Mouse (Mus musculus) liver, embryonic 14.5 days (tissue): ENCODE data around the gene Mthfs. TPM values are rescaled to one million over a fixed set of nuclear protein-coding genes. Genes with fewer than 3 reads are reported as not detected.

ENCODE experiments used
- ATAC-seq: fragments of 200-750 bp; cut with Nextera tagmentation; 2 replicates; pipeline ENCODE4 v1.8.0; 2017; ENCODE audit warnings: moderate number of reproducible peaks, mild to moderate bottlenecking, moderate library complexity; ENCODE audit not compliant: insufficient read depth
- DNase-seq, 3 experiments: peaks; one replicate each; pipeline ENCODE4 v3.0.0-alpha.2; 2012 to 2013; ENCODE audit warnings: low read depth in 3 of 3, low spot score in 3 of 3
- H3K27ac ChIP-seq: fragments of 300-500 bp; sonication (generic); 2 replicates; pipeline ENCODE4 v1.5.1; 2014; ENCODE audit warnings: moderate library complexity, mild to moderate bottlenecking, control low read depth, inconsistent platforms
- H3K27me3 ChIP-seq: fragments of 300-500 bp; sonication (generic); 2 replicates; pipeline ENCODE4 v1.6.1; 2014; ENCODE audit warnings: mild to moderate bottlenecking, low read length, moderate library complexity; ENCODE audit not compliant: control insufficient read depth, insufficient read depth
- H3K36me3 ChIP-seq: fragments of 300-500 bp; sonication (generic); replicated peaks from 2 replicates; pipeline ENCODE4 v1.6.1; 2014; ENCODE audit warnings: low read depth; ENCODE audit not compliant: control insufficient read depth, insufficient read depth
- H3K4me1 ChIP-seq, 2 experiments: fragments of 200-500 bp in 1 of 2; fragments of 300-500 bp in 1 of 2; sonication (generic) in 1 of 2; replicated peaks; 2 replicates each; pipeline ENCODE4 v1.6.1; 2012 to 2014; ENCODE audit warnings: antibody characterized with exemption in 1 of 2, inconsistent platforms in 1 of 2, low read length in 1 of 2; ENCODE audit not compliant: control insufficient read depth in 2 of 2, insufficient read depth in 2 of 2
- H3K4me2 ChIP-seq: fragments of 300-500 bp; sonication (generic); 2 replicates; pipeline ENCODE4 v1.6.1; 2014; ENCODE audit warnings: low read depth, mild to moderate bottlenecking, control low read depth, moderate library complexity
- H3K4me3 ChIP-seq, 2 experiments: fragments of 200-500 bp in 1 of 2; fragments of 300-500 bp in 1 of 2; sonication (generic) in 1 of 2; 2 replicates each; pipeline ENCODE4 v1.5.1; 2012 to 2014; ENCODE audit warnings: low read depth in 2 of 2, low read length in 2 of 2, mild to moderate bottlenecking in 2 of 2, control low read depth in 1 of 2, inconsistent platforms in 1 of 2, moderate library complexity in 1 of 2; ENCODE audit not compliant: insufficient read depth in 1 of 2
- H3K9ac ChIP-seq: fragments of 300-500 bp; sonication (generic); replicated peaks from 2 replicates; pipeline ENCODE4 v1.6.1; 2014; ENCODE audit warnings: mild to moderate bottlenecking, control low read depth, moderate library complexity
- H3K9me3 ChIP-seq: fragments of 300-500 bp; sonication (generic); 2 replicates; pipeline ENCODE4 v1.6.1; 2016; ENCODE audit warnings: low read length, mixed read lengths; ENCODE audit not compliant: control insufficient read depth
- CTCF ChIP-seq: IDR thresholded peaks from 2 replicates; pipeline ENCODE4 v1.5.1; 2016; ENCODE audit warnings: antibody characterized with exemption, low read depth, control low read depth
- EP300 ChIP-seq: IDR thresholded peaks from 2 replicates; pipeline ENCODE4 v1.6.1; 2016; ENCODE audit warnings: antibody characterized with exemption, low read depth
- WGBS: fragments of 180-500 bp; shearing (Covaris S2); extraction: QIAGEN DNeasy Blood & Tissue Kit; methylation state at CpG from one replicate; pipeline ENCODE4 v1.1.7; 2014; ENCODE audit not compliant: insufficient replicate concordance; 5-methylcytosine and 5-hydroxymethylcytosine counted together
- polyA plus RNA-seq, 2 experiments: library from polyadenylated mRNA; depleted of rRNA in 1 of 2; stranded (reverse) in 1 of 2; unstranded in 1 of 2; fragments of >200 nt; fragmentation: Nextera tagmentation in 1 of 2; extraction: Ambion mirVana in 1 of 2; gene quantifications; 2 replicates each; pipeline versions ENCODE4 v1.2.1 to v1.2.3; 2012 to 2014

Mthfs gene
- polyA plus RNA-seq, 2 experiments, result 8.1 to 13.8 TPM

GRCm38 (mm10) chr9:89253400-89253799 lies 42.9 kb downstream of the Mthfs start:
- 49% methylated on average over 2 of the region's 2 CpGs for WGBS
- Histone ChIP-seq H3K4me3 (no peak overlapping the region), H3K4me2 (no peak overlapping the region), H3K27ac (no peak overlapping the region), H3K4me1 (no peaks in the 10 kb centered on the region), H3K27me3 (no peaks in the 10 kb centered on the region), H3K9ac (no peak overlapping the region), H3K9me3 (no peaks in the 10 kb centered on the region), H3K36me3 (no peaks in the 10 kb centered on the region)
- DNase-seq (no peak), ATAC-seq (no peak)
- no peak for TF ChIP-seq EP300
- no peak for TF ChIP-seq CTCF

DNA sequence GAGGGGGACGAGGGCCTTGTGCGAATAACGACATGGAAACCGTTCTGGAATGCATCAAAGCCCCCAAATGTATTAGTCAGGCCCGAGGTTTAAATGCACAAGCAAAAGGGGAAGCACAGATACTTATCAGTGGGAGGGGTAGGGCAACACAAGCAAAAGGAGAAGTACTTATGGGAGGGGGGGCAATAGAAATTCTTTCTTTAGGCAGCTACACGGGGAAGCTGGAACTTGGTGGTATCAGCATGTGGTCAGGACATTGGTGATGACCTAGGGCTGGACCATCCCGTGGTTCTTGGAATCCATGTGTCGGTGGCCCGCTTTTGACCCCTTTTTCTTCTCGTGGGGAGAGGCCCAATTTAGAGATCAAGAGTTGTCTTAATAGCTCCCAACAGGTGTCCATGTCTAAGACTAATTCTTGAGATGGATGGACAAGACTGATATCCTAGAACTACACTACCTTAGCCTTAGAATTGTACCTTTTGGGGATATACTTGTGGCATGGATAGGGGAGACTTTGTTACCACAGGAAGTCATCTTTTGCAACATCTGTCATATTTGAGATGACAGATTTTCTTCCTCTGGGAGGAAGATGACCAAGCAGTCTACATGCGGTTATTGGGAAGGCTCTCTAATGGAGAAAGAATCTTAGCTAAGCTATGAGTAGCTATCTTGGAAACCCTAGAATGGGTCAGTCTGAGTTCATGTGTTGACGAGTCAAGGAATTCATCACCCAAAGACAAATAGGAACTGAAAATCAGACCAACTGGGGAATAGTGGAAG lies 46.3 kb downstream of the Mthfs start:
- no peaks in the 10 kb centered on the region for H3K36me3 ChIP-seq
- no peaks in the 10 kb centered on the region for H3K27me3 ChIP-seq
- WGBS, result 20% methylated on average over 12 of the region's 12 CpGs
- H3K4me3 ChIP-seq, result no peak overlapping the region
- H3K4me2 ChIP-seq, result no peak overlapping the region
- H3K4me1 ChIP-seq, result no peaks in the 10 kb centered on the region
- no peak overlapping the region for H3K27ac ChIP-seq
- DNase-seq (no peak), ATAC-seq (no peak)
- H3K9me3 ChIP-seq, result no peaks in the 10 kb centered on the region
- no peak for TF ChIP-seq EP300
- TF ChIP-seq CTCF, result no peak
- H3K9ac ChIP-seq, result no peak overlapping the region

GRCm38 (mm10) chr9:89263968-89264367 lies 53.5 kb downstream of the Mthfs start:
- DNase-seq, result no peak
- H3K4me2 ChIP-seq, result no peak overlapping the region
- WGBS, result 61% methylated on average over 3 of the region's 3 CpGs
- H3K4me1 ChIP-seq, result no peaks in the 10 kb centered on the region
- H3K9me3 ChIP-seq, result no peaks in the 10 kb centered on the region
- no peak for ATAC-seq
- TF ChIP-seq EP300 (no peak), CTCF (no peak)
- H3K4me3 ChIP-seq, result no peak overlapping the region
- H3K27me3 ChIP-seq, result no peaks in the 10 kb centered on the region
- H3K27ac ChIP-seq, result no peak overlapping the region
- H3K36me3 ChIP-seq, result no peaks in the 10 kb centered on the region
- H3K9ac ChIP-seq, result no peak overlapping the region

- no peaks in the 10 kb centered on the region for H3K4me1 ChIP-seq
- no peak overlapping the region for H3K4me2 ChIP-seq
- no peaks in the 10 kb centered on the region for H3K9me3 ChIP-seq
- TF ChIP-seq CTCF, result no peak
- no peak overlapping the region for H3K4me3 ChIP-seq
- ATAC-seq (no peak), DNase-seq (no peak)
- no peak overlapping the region for H3K27ac ChIP-seq
- no peaks in the 10 kb centered on the region for H3K27me3 ChIP-seq
- H3K36me3 ChIP-seq, result no peaks in the 10 kb centered on the region
- H3K9ac ChIP-seq, result no peak overlapping the region
- WGBS, result 61% methylated on average over 1 of the region's 1 CpGs
These were observed 54.1 kb downstream of the Mthfs start for GRCm38 (mm10) chr9:89264571-89264970.

DNA sequence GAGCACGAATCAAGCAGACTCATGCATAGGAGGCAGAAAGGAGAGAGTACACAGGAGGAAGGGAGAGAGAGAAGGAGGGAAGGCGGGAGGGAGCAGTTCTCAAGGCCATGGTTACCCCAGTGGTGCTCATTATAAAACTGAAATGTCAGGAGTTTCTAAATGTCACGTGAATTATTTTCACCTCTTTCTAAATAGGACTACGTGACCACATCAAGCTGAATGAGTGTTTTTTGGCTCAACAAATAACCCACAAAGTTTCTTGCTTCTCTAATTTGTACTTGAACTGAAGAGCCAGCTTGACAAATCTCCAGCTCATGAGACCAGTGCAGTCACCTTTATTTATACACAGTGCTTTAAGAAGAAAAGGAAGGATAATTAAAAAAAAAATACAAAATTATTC lies 56.6 kb downstream of the Mthfs start:
- no peak overlapping the region for H3K27ac ChIP-seq
- ATAC-seq, result no peak
- H3K4me3 ChIP-seq, result no peak overlapping the region
- WGBS, result 37% methylated on average over 4 of the region's 4 CpGs
- H3K4me1 ChIP-seq, result no peaks in the 10 kb centered on the region
- no peak for DNase-seq
- H3K9ac ChIP-seq, result no peak overlapping the region
- no peak for TF ChIP-seq CTCF
- TF ChIP-seq EP300, result no peak
- H3K4me2 ChIP-seq, result no peak overlapping the region
- H3K36me3 ChIP-seq, result no peaks in the 10 kb centered on the region
- H3K27me3 ChIP-seq, result no peaks in the 10 kb centered on the region
- H3K9me3 ChIP-seq, result no peaks in the 10 kb centered on the region
